Mouse (Mus musculus): Measurements from ENCODE around the gene Kcna3. TPM values are rescaled to one million over a fixed set of nuclear protein-coding genes. Genes with fewer than 3 reads are reported as not detected.

The Kcna3 gene
- polyA plus RNA-seq, 1 experiment from 2014 or later: 0.29 TPM

DNA sequence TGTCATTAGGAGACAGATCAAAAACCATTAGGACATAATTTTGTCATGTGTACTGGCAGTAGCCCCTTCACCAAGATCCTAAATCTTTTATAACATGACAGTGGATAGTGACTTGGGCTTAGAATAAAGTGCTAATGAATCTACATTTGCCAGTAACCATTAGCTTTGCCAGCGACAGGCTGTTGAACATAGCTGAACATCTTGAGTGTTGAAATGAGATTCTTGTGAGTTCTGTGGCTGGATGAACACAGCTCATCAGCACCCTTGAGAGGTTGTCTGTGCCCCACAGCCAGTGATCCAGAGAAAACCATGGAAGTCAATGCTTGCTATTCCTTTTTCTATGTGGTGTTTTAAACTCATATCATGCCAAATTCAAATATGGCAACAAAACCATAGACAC lies 5.7 kb downstream of the Kcna3 start:
- Histone ChIP-seq H3K4me3 (ENCODE audit: low read depth, low read length) (no peak overlapping the region), H3K4me1 (replicated peaks; ENCODE audit: control insufficient read depth, insufficient read depth, low read length) (no peaks in the 10 kb centered on the region), H3K36me3 (ENCODE audit: control insufficient read depth, insufficient read depth) (no peaks in the 10 kb centered on the region), H3K27ac (ENCODE audit: low read depth, low read length) (no peak overlapping the region), H3K9me3 (ENCODE audit: control insufficient read depth) (no peaks in the 10 kb centered on the region), H3K9ac (ENCODE audit: low read depth, low read length) (no peak overlapping the region), H3K4me2 (replicated peaks; ENCODE audit: low read depth) (no peak overlapping the region), H3K27me3 (replicated peaks; ENCODE audit: control insufficient read depth, insufficient read depth, low read length) (peaks cover 11% of the 10 kb centered on the region)
- TF ChIP-seq CTCF (IDR thresholded peaks at IDR 0.05; ENCODE audit: low read depth): no peak
- no peak for ATAC-seq
- WGBS: 56% methylated on average over 1 of the region's 1 CpGs

- Histone ChIP-seq H3K27me3 (replicated peaks; ENCODE audit: control insufficient read depth, insufficient read depth, low read length) (no peaks in the 10 kb centered on the region), H3K36me3 (ENCODE audit: control insufficient read depth, insufficient read depth) (no peaks in the 10 kb centered on the region), H3K4me3 (ENCODE audit: low read depth, low read length) (no peak overlapping the region), H3K9me3 (ENCODE audit: control insufficient read depth) (no peaks in the 10 kb centered on the region), H3K4me2 (replicated peaks; ENCODE audit: low read depth) (no peak overlapping the region), H3K27ac (ENCODE audit: low read depth, low read length) (no peak overlapping the region), H3K4me1 (replicated peaks; ENCODE audit: control insufficient read depth, insufficient read depth, low read length) (no peaks in the 10 kb centered on the region), H3K9ac (ENCODE audit: low read depth, low read length) (no peak overlapping the region)
- ATAC-seq: no peak
- 91% methylated on average over 1 of the region's 1 CpGs for WGBS
- TF ChIP-seq CTCF (IDR thresholded peaks at IDR 0.05; ENCODE audit: low read depth): no peak
Measured at GRCm38 (mm10) chr3:107061468-107061867, 25.5 kb downstream of the Kcna3 start.

GRCm38 (mm10) chr3:107062771-107063170 lies 26.8 kb downstream of the Kcna3 start:
- no peak overlapping the region for H3K27ac ChIP-seq (ENCODE audit: low read depth, low read length)
- 41% methylated on average over 1 of the region's 1 CpGs for WGBS
- no peak overlapping the region for H3K4me2 ChIP-seq (replicated peaks; ENCODE audit: low read depth)
- no peaks in the 10 kb centered on the region for H3K4me1 ChIP-seq (replicated peaks; ENCODE audit: control insufficient read depth, insufficient read depth, low read length)
- no peaks in the 10 kb centered on the region for H3K9me3 ChIP-seq (ENCODE audit: control insufficient read depth)
- H3K9ac ChIP-seq (ENCODE audit: low read depth, low read length): no peak overlapping the region
- no peaks in the 10 kb centered on the region for H3K36me3 ChIP-seq (ENCODE audit: control insufficient read depth, insufficient read depth)
- H3K27me3 ChIP-seq (replicated peaks; ENCODE audit: control insufficient read depth, insufficient read depth, low read length): no peaks in the 10 kb centered on the region
- TF ChIP-seq CTCF (IDR thresholded peaks at IDR 0.05; ENCODE audit: low read depth): no peak
- H3K4me3 ChIP-seq (ENCODE audit: low read depth, low read length): no peak overlapping the region
- ATAC-seq: no peak

GRCm38 (mm10) chr3:107065510-107066095 lies 29.6 kb downstream of the Kcna3 start:
- H3K4me1 ChIP-seq (replicated peaks; ENCODE audit: control insufficient read depth, insufficient read depth, low read length): no peaks in the 10 kb centered on the region
- H3K9me3 ChIP-seq (ENCODE audit: control insufficient read depth): no peaks in the 10 kb centered on the region
- WGBS: 72% methylated on average over 6 of the region's 6 CpGs
- H3K27me3 ChIP-seq (replicated peaks; ENCODE audit: control insufficient read depth, insufficient read depth, low read length): no peaks in the 10 kb centered on the region
- no peaks in the 10 kb centered on the region for H3K36me3 ChIP-seq (ENCODE audit: control insufficient read depth, insufficient read depth)
- no peak for ATAC-seq
- no peak overlapping the region for H3K4me3 ChIP-seq (ENCODE audit: low read depth, low read length)
- no peak overlapping the region for H3K9ac ChIP-seq (ENCODE audit: low read depth, low read length)
- H3K27ac ChIP-seq (ENCODE audit: low read depth, low read length): no peak overlapping the region
- no peak for TF ChIP-seq CTCF (IDR thresholded peaks at IDR 0.05; ENCODE audit: low read depth)
- no peak overlapping the region for H3K4me2 ChIP-seq (replicated peaks; ENCODE audit: low read depth)

DNA sequence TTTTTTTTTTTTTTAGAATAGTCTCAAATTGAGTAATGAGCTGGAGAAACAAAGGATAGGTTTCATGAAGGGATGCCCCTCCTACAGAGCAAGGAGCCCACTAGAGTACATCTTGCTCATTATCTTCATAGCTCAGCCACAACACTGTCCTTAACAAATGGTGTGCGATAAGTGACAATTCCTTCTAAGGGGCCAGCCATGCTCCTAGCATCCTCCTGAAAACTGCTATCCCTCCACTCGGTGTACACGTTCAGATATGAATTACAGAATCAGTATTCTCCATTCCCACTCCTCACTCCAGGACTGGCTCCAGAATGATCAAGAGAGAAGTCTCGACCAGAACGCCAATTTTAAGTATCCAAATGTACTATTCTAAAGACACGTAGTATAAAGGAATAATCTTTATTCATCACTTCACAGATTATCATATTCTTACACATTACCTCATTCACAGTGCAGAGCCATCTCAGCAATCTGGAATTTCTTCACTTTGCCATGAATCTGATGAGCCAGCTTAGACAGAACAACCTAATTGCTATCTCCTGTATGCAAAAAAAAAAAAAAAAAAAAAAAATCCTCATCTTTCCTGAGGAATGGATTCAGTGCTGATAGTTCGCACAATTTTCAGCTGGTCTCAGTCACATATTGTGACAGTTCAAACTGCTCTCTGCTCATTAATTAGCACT lies 30.3 kb downstream of the Kcna3 start:
- Histone ChIP-seq H3K27ac (ENCODE audit: low read depth, low read length) (no peak overlapping the region), H3K4me3 (ENCODE audit: low read depth, low read length) (no peak overlapping the region), H3K27me3 (replicated peaks; ENCODE audit: control insufficient read depth, insufficient read depth, low read length) (no peaks in the 10 kb centered on the region), H3K9ac (ENCODE audit: low read depth, low read length) (no peak overlapping the region), H3K4me1 (replicated peaks; ENCODE audit: control insufficient read depth, insufficient read depth, low read length) (no peaks in the 10 kb centered on the region), H3K36me3 (ENCODE audit: control insufficient read depth, insufficient read depth) (no peaks in the 10 kb centered on the region), H3K4me2 (replicated peaks; ENCODE audit: low read depth) (no peak overlapping the region), H3K9me3 (ENCODE audit: control insufficient read depth) (no peaks in the 10 kb centered on the region)
- ATAC-seq: no peak
- TF ChIP-seq CTCF (IDR thresholded peaks at IDR 0.05; ENCODE audit: low read depth): no peak
- WGBS: 84% methylated on average over 7 of the region's 7 CpGs

DNA sequence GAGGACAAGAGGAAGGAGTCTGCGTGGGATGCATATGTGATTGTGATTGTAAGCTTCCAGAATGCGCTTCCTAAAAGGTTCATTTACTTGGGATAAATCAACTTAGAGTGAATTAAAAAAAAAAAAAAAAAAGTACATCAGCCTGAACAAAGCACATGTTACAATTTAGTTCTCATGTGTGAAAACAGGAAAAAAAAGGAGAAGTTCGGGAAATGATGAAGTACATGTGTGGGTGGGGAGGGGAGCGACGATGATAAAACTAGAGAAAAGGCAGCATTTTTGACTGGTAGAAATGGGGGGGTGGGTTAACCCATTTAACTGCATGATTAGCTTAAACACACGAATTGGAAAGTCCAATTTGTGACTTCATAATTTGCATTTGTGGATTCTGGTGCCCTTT lies 31.3 kb downstream of the Kcna3 start:
- Histone ChIP-seq H3K4me3 (ENCODE audit: low read depth, low read length) (no peak overlapping the region), H3K27me3 (replicated peaks; ENCODE audit: control insufficient read depth, insufficient read depth, low read length) (no peaks in the 10 kb centered on the region), H3K9ac (ENCODE audit: low read depth, low read length) (no peak overlapping the region), H3K4me2 (replicated peaks; ENCODE audit: low read depth) (no peak overlapping the region), H3K4me1 (replicated peaks; ENCODE audit: control insufficient read depth, insufficient read depth, low read length) (no peaks in the 10 kb centered on the region), H3K27ac (ENCODE audit: low read depth, low read length) (no peak overlapping the region), H3K9me3 (ENCODE audit: control insufficient read depth) (no peaks in the 10 kb centered on the region), H3K36me3 (ENCODE audit: control insufficient read depth, insufficient read depth) (no peaks in the 10 kb centered on the region)
- 79% methylated on average over 6 of the region's 6 CpGs for WGBS
- no peak for TF ChIP-seq CTCF (IDR thresholded peaks at IDR 0.05; ENCODE audit: low read depth)
- ATAC-seq: no peak

Data from intestine, postnatal 0 days (tissue).